Mouse (Mus musculus): ENCODE data around the gene Hist1h2ah.

Hist1h2ah gene

GRCm38 (mm10) chr13:22039364-22039763 is 4.0 kb upstream of the Hist1h2ah start:
- DNase-seq (ENCODE audit: low read depth): no peak

- no peak for DNase-seq (ENCODE audit: low read depth)
Observed at GRCm38 (mm10) chr13:22037415-22037814, 2.0 kb upstream of the Hist1h2ah start.

- DNase-seq (ENCODE audit: low read depth): no peak
Observed at GRCm38 (mm10) chr13:22036986-22037385, 1.6 kb upstream of the Hist1h2ah start.

GRCm38 (mm10) chr13:22036149-22036956 is 985 bp upstream of the Hist1h2ah start:
- no peak for DNase-seq (ENCODE audit: low read depth)

- no peak for DNase-seq (ENCODE audit: low read depth)
Observed at GRCm38 (mm10) chr13:22034443-22035266, 713 bp downstream of the Hist1h2ah start.

- DNase-seq (ENCODE audit: low read depth): no peak
Observed at GRCm38 (mm10) chr13:22033741-22034442, 1.5 kb downstream of the Hist1h2ah start.

- no peak for DNase-seq (ENCODE audit: low read depth)
Observed at GRCm38 (mm10) chr13:22030493-22030892, 4.9 kb downstream of the Hist1h2ah start.

- no peak for DNase-seq (ENCODE audit: low read depth)
Observed at GRCm38 (mm10) chr13:22029928-22030327, 5.4 kb downstream of the Hist1h2ah start.

- peak; percentile 93 for DNase-seq (ENCODE audit: low read depth)
Observed at GRCm38 (mm10) chr13:22028673-22029460, 6.5 kb downstream of the Hist1h2ah start.

GRCm38 (mm10) chr13:22026058-22027031 is 9.0 kb downstream of the Hist1h2ah start:
- DNase-seq (ENCODE audit: low read depth): no peak

- DNase-seq (ENCODE audit: low read depth): peak; percentile 72
Observed at GRCm38 (mm10) chr13:22022241-22022640, 13.1 kb downstream of the Hist1h2ah start.

- no peak for DNase-seq (ENCODE audit: low read depth)
Observed at GRCm38 (mm10) chr13:22021581-22021980, 13.8 kb downstream of the Hist1h2ah start.

GRCm38 (mm10) chr13:22020901-22021339 is 14.4 kb downstream of the Hist1h2ah start:
- DNase-seq (ENCODE audit: low read depth): no peak

GRCm38 (mm10) chr13:22019934-22020835 is 15.2 kb downstream of the Hist1h2ah start:
- DNase-seq (ENCODE audit: low read depth): no peak

GRCm38 (mm10) chr13:22015479-22016450 is 19.6 kb downstream of the Hist1h2ah start:
- DNase-seq (ENCODE audit: low read depth): no peak

GRCm38 (mm10) chr13:22014411-22014845 is 20.9 kb downstream of the Hist1h2ah start:
- no peak for DNase-seq (ENCODE audit: low read depth)

- DNase-seq (ENCODE audit: low read depth): no peak
Observed at GRCm38 (mm10) chr13:22013716-22014115, 21.7 kb downstream of the Hist1h2ah start.

GRCm38 (mm10) chr13:22009642-22010041 is 25.7 kb downstream of the Hist1h2ah start, which contains the start of gene Prss16:
TSS of gene Prss16 (minus strand) at chr13:22009742.
- no peak for DNase-seq (ENCODE audit: low read depth)

Measured in fibroblast of lung, adult 2 months (primary cell).